Mouse (Mus musculus): Measurements from ENCODE around the gene Zfp653.

Zfp653 gene

GRCm38 (mm10) chr9:22017208-22017825 lies 53.9 kb downstream of the Zfp653 start:
- DNase-seq, result no peak

- DNase-seq, result peak; percentile 21
Observed at GRCm38 (mm10) chr9:22016245-22016644, 54.9 kb downstream of the Zfp653 start.

GRCm38 (mm10) chr9:22012731-22013130 lies 58.4 kb downstream of the Zfp653 start:
- no peak for DNase-seq

GRCm38 (mm10) chr9:22011055-22011454 lies 60.1 kb downstream of the Zfp653 start:
- no peak for DNase-seq
